Mouse (Mus musculus): ENCODE data around the gene Calhm2.

DNA sequence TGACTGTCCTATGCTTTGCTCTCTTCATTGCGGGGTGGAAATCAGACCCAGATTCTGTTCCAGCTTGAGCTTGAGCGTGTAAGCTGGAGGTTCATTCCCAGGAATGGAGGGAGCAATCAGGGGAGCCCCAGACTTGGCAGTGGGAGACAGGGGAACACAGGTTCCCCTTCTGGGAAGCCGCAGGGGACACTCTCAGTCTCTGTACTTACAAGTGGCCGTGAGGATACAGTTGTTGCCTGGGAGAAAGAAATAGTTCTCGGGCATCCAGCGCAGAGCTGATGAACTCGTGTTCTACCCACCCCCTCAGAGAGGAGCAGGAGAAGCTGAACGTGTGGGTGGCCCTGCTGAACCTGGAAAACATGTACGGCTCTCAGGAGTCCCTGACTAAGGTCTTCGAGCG is 9.3 kb downstream of the Calhm2 start:
- TF ChIP-seq POLR2A (IDR thresholded peaks at IDR 0.05; ENCODE audit: insufficient read length, low read depth) (no peak), POLR2AphosphoS2 (IDR thresholded peaks at IDR 0.05; ENCODE audit: insufficient read length, low read depth) (no peak), MYOG (IDR thresholded peaks at IDR 0.05; ENCODE audit: control insufficient read depth in 1 of 3, insufficient read depth in 1 of 3, insufficient read length in 2 of 3, low read depth in 2 of 3) (no peak), REST (IDR thresholded peaks at IDR 0.05; ENCODE audit: insufficient read depth, insufficient read length) (no peak), TCF12 (IDR thresholded peaks at IDR 0.05; ENCODE audit: insufficient read depth, poor library complexity, severe bottlenecking) (no peak), SRF (IDR thresholded peaks at IDR 0.05; ENCODE audit: control insufficient read depth, insufficient read length, low read depth) (no peak), USF1 (IDR thresholded peaks at IDR 0.05; ENCODE audit: low read depth) (no peak), MYOD1 (IDR thresholded peaks at IDR 0.05; ENCODE audit: control insufficient read depth in 1 of 3, insufficient read length in 2 of 3, low read depth in 2 of 3) (no peak), MAX (IDR thresholded peaks at IDR 0.05; ENCODE audit: low read depth) (no peak), E2F4 (IDR thresholded peaks at IDR 0.05; ENCODE audit: insufficient read depth) (no peak), TCF3 (IDR thresholded peaks at IDR 0.05; ENCODE audit: insufficient read length, low read depth) (no peak)
